Mouse (Mus musculus) layer of hippocampus, postnatal 10 days (tissue): Measurements from ENCODE around the gene Cenpl. TPM values are rescaled to one million over a fixed set of nuclear protein-coding genes. Genes with fewer than 3 reads are reported as not detected.
"Not testable (repeated sequence)": the region's sequence is repeated elsewhere in the genome, so short reads cannot be mapped to it uniquely, and the experiment has no call there.

Source experiments
- DNase-seq, 2 experiments: peaks; one replicate each; pipeline ENCODE4 v3.0.0; 2021; ENCODE audit warnings: low spot score in 2 of 2
- long read RNA-seq: library from polyadenylated mRNA; stranded (forward); transcript quantifications from one replicate; pipeline ENCODE4 v2.0.0, GENCODE M21; 2023
- total RNA-seq, 2 experiments: library from RNA; stranded (reverse); gene quantifications; 2 replicates each; pipeline ENCODE4 v1.2.3; 2021

The Cenpl gene
- total RNA-seq, result 1 to 10 TPM; 2.9 to 4.3 TPM
- long read RNA-seq, partial matches to known transcripts, result 3 of 7 reads
- long read RNA-seq, other reads (novel, unspliced or antisense), result 0 of 7 reads

- peak; percentile 95 to 97 for DNase-seq
Measured at GRCm38 (mm10) chr1:161070352-161071271, at the start of gene Cenpl, which contains the start of gene Dars2. TSS of gene Cenpl (plus strand) at chr1:161070713. TSS of gene Dars2 (minus strand) at chr1:161070658.

GRCm38 (mm10) chr1:161025410-161026210 is 44.9 kb upstream of the Cenpl start:
- DNase-seq, result no peak

- no peak for DNase-seq
Measured at GRCm38 (mm10) chr1:161027196-161027595, 43.3 kb upstream of the Cenpl start.

GRCm38 (mm10) chr1:161028427-161028826 is 42.1 kb upstream of the Cenpl start:
- DNase-seq, result not testable (repeated sequence)

GRCm38 (mm10) chr1:161030058-161030457 is 40.5 kb upstream of the Cenpl start:
- DNase-seq, result no peak

- no peak for DNase-seq
Measured at GRCm38 (mm10) chr1:161031881-161032280, 38.6 kb upstream of the Cenpl start.

GRCm38 (mm10) chr1:161032345-161032744 is 38.2 kb upstream of the Cenpl start:
- DNase-seq, result no peak

- no peak for DNase-seq
Measured at GRCm38 (mm10) chr1:161033856-161034434, 36.6 kb upstream of the Cenpl start.

GRCm38 (mm10) chr1:161034435-161035280 is 35.9 kb upstream of the Cenpl start, which contains the start of gene Zbtb37:
TSS of gene Zbtb37 (minus strand) at chr1:161034849.
- DNase-seq, result peak; percentile 98

- DNase-seq, result peak; percentile 39 to 63
Measured at GRCm38 (mm10) chr1:161035281-161035785, 35.2 kb upstream of the Cenpl start.

GRCm38 (mm10) chr1:161035786-161036404 is 34.6 kb upstream of the Cenpl start:
- DNase-seq, result no peak

GRCm38 (mm10) chr1:161036411-161036841 is 34.1 kb upstream of the Cenpl start:
- DNase-seq, result peak; percentile 12 to 30

- no peak for DNase-seq
Measured at GRCm38 (mm10) chr1:161037026-161037425, 33.5 kb upstream of the Cenpl start.

- no peak for DNase-seq
Measured at GRCm38 (mm10) chr1:161037599-161037998, 32.9 kb upstream of the Cenpl start.

- DNase-seq, result no peak
Measured at GRCm38 (mm10) chr1:161038004-161038403, 32.5 kb upstream of the Cenpl start.

- peak in 1 of 2 experiments; percentile 4 for DNase-seq
Measured at GRCm38 (mm10) chr1:161038968-161039721, 31.4 kb upstream of the Cenpl start.

GRCm38 (mm10) chr1:161039741-161040425 is 30.6 kb upstream of the Cenpl start:
- DNase-seq, result peak; percentile 13 to 22

GRCm38 (mm10) chr1:161040426-161040770 is 30.1 kb upstream of the Cenpl start:
- no peak for DNase-seq
